Mouse (Mus musculus) hindbrain, embryonic 15.5 days (tissue): ENCODE measurements around the gene Nsfl1c. TPM values are rescaled to one million over a fixed set of nuclear protein-coding genes. Genes with fewer than 3 reads are reported as not detected.

ENCODE experiments used
- ATAC-seq: fragments of 200-750 bp; cut with Nextera tagmentation; 2 replicates; pipeline ENCODE4 v1.8.0; 2017; ENCODE audit warnings: low read depth, moderate number of reproducible peaks, moderate TSS enrichment; ENCODE audit not compliant: low FRiP score
- H3K27ac ChIP-seq: fragments of 300-500 bp; sonication (generic); replicated peaks from 2 replicates; pipeline ENCODE4 v1.5.1; 2015; ENCODE audit warnings: mild to moderate bottlenecking, inconsistent platforms
- H3K27me3 ChIP-seq: fragments of 300-500 bp; sonication (generic); 2 replicates; pipeline ENCODE4 v1.6.1; 2015; ENCODE audit warnings: control low read depth, inconsistent platforms
- H3K36me3 ChIP-seq: fragments of 300-500 bp; sonication (generic); 2 replicates; pipeline ENCODE4 v1.6.1; 2015; ENCODE audit warnings: control low read depth, inconsistent platforms
- H3K4me1 ChIP-seq: fragments of 300-500 bp; sonication (generic); replicated peaks from 2 replicates; pipeline ENCODE4 v1.6.1; 2015; ENCODE audit warnings: control low read depth, inconsistent platforms
- H3K4me2 ChIP-seq: fragments of 300-500 bp; sonication (generic); 2 replicates; pipeline ENCODE4 v1.6.1; 2015; ENCODE audit warnings: moderate library complexity, mild to moderate bottlenecking, inconsistent platforms
- H3K4me3 ChIP-seq: fragments of 300-500 bp; sonication (generic); 2 replicates; pipeline ENCODE4 v1.5.1; 2015; ENCODE audit warnings: mild to moderate bottlenecking, inconsistent platforms
- H3K9ac ChIP-seq: fragments of 300-500 bp; sonication (generic); 2 replicates; pipeline ENCODE4 v1.6.1; 2015; ENCODE audit warnings: inconsistent platforms
- H3K9me3 ChIP-seq: fragments of 300-500 bp; sonication (generic); 2 replicates; pipeline ENCODE4 v1.6.1; 2016; ENCODE audit warnings: control low read depth, inconsistent platforms
- WGBS: fragments of 180-500 bp; shearing (Covaris S2); methylation state at CpG from one replicate; pipeline ENCODE4 v1.1.7; 2015; 5-methylcytosine and 5-hydroxymethylcytosine counted together
- polyA plus RNA-seq: library from polyadenylated mRNA; unstranded; fragments of >200 nt; fragmentation: Nextera tagmentation; extraction: Ambion mirVana; gene quantifications from 2 replicates; pipeline ENCODE4 v1.2.1, GENCODE M21; 2015

The Nsfl1c gene
- polyA plus RNA-seq, 1 experiment from 2014 or later: 283 TPM

- Histone ChIP-seq H3K36me3 (no peaks in the 10 kb centered on the region), H3K4me3 (no peak overlapping the region), H3K27ac (no peak overlapping the region), H3K27me3 (no peaks in the 10 kb centered on the region), H3K9ac (no peak overlapping the region), H3K9me3 (no peaks in the 10 kb centered on the region), H3K4me2 (no peak overlapping the region), H3K4me1 (no peaks in the 10 kb centered on the region)
- no peak for ATAC-seq
These were observed 35.2 kb downstream of the Nsfl1c start for GRCm38 (mm10) chr2:151529169-151529568.

- Histone ChIP-seq H3K36me3 (no peaks in the 10 kb centered on the region), H3K4me3 (no peak overlapping the region), H3K4me1 (no peaks in the 10 kb centered on the region), H3K9ac (no peak overlapping the region), H3K9me3 (no peaks in the 10 kb centered on the region), H3K27ac (no peak overlapping the region), H3K27me3 (no peaks in the 10 kb centered on the region), H3K4me2 (no peak overlapping the region)
- no peak for ATAC-seq
- 70% methylated on average over 8 of the region's 8 CpGs for WGBS
These were observed 36.6 kb downstream of the Nsfl1c start for GRCm38 (mm10) chr2:151530378-151531230.

GRCm38 (mm10) chr2:151533632-151534031 is 39.6 kb downstream of the Nsfl1c start:
- H3K36me3 ChIP-seq: no peaks in the 10 kb centered on the region
- H3K4me3 ChIP-seq: no peak overlapping the region
- H3K27me3 ChIP-seq: no peaks in the 10 kb centered on the region
- no peak overlapping the region for H3K27ac ChIP-seq
- WGBS: 97% methylated on average over 6 of the region's 6 CpGs
- no peak overlapping the region for H3K9ac ChIP-seq
- no peaks in the 10 kb centered on the region for H3K9me3 ChIP-seq
- no peaks in the 10 kb centered on the region for H3K4me1 ChIP-seq
- no peak for ATAC-seq
- no peak overlapping the region for H3K4me2 ChIP-seq

- H3K27ac ChIP-seq: no peak overlapping the region; the same call in 1 of the 2 replicates
- H3K9ac ChIP-seq: no peak overlapping the region
- H3K36me3 ChIP-seq: no peaks in the 10 kb centered on the region
- peaks cover under 1% of the 10 kb centered on the region; the same call in 1 of the 2 replicates for H3K4me1 ChIP-seq
- H3K4me3 ChIP-seq: no peak overlapping the region
- no peak overlapping the region for H3K4me2 ChIP-seq
- no peaks in the 10 kb centered on the region for H3K27me3 ChIP-seq
- WGBS: 32% methylated on average over 1 of the region's 1 CpGs
- peak; percentile 53; the same call in 1 of the 2 replicates for ATAC-seq
- no peaks in the 10 kb centered on the region for H3K9me3 ChIP-seq
These were observed 42.1 kb downstream of the Nsfl1c start for GRCm38 (mm10) chr2:151535961-151536617.

- Histone ChIP-seq H3K9me3 (no peaks in the 10 kb centered on the region), H3K9ac (no peak overlapping the region), H3K27ac (no peak overlapping the region; the same call in 1 of the 2 replicates), H3K4me3 (no peak overlapping the region), H3K4me1 (peaks cover 6% of the 10 kb centered on the region), H3K36me3 (no peaks in the 10 kb centered on the region), H3K27me3 (no peaks in the 10 kb centered on the region), H3K4me2 (no peak overlapping the region)
- no peak for ATAC-seq
- WGBS: 61% methylated on average over 5 of the region's 5 CpGs
These were observed 42.6 kb downstream of the Nsfl1c start for GRCm38 (mm10) chr2:151536618-151536974.

- Histone ChIP-seq H3K27ac (no peak overlapping the region), H3K4me1 (peaks cover 12% of the 10 kb centered on the region), H3K4me3 (no peak overlapping the region), H3K9me3 (no peaks in the 10 kb centered on the region), H3K9ac (no peak overlapping the region), H3K4me2 (no peak overlapping the region), H3K36me3 (no peaks in the 10 kb centered on the region), H3K27me3 (no peaks in the 10 kb centered on the region)
- 61% methylated on average over 4 of the region's 4 CpGs for WGBS
- no peak for ATAC-seq
These were observed 44.7 kb downstream of the Nsfl1c start for GRCm38 (mm10) chr2:151538646-151539045.

- Histone ChIP-seq H3K4me2 (peak within 1 kb of the TSS; percentile 71), H3K27ac (peak within 1 kb of the TSS; percentile 90), H3K36me3 (peaks cover 12% of the 10 kb centered on the region; the same call in 1 of the 2 replicates), H3K9ac (peak within 1 kb of the TSS; percentile 90), H3K4me3 (peak within 1 kb of the TSS; percentile 88), H3K27me3 (no peaks in the 10 kb centered on the region), H3K9me3 (no peaks in the 10 kb centered on the region), H3K4me1 (peaks cover 37% of the 10 kb centered on the region)
- peak; percentile 97 for ATAC-seq
- under 1% methylated on average over 92 of the region's 93 CpGs for WGBS
These were observed 48.5 kb downstream of the Nsfl1c start, which contains the start of gene Fkbp1a for GRCm38 (mm10) chr2:151542323-151543062. Gene Fkbp1a, plus strand, starts transcription at chr2:151542483.

GRCm38 (mm10) chr2:151543063-151543895 is 49.3 kb downstream of the Nsfl1c start:
- Histone ChIP-seq H3K36me3 (peaks cover 16% of the 10 kb centered on the region), H3K4me2 (peak overlapping the region; percentile 71), H3K4me1 (peaks cover 42% of the 10 kb centered on the region), H3K4me3 (peak overlapping the region; percentile 88), H3K9ac (peak overlapping the region; percentile 90), H3K9me3 (no peaks in the 10 kb centered on the region), H3K27me3 (no peaks in the 10 kb centered on the region), H3K27ac (peak overlapping the region; percentile 90)
- WGBS: under 1% methylated on average over 21 of the region's 21 CpGs
- no peak for ATAC-seq

- H3K27me3 ChIP-seq: no peaks in the 10 kb centered on the region
- no peak overlapping the region for H3K9ac ChIP-seq
- H3K4me3 ChIP-seq: peak overlapping the region; percentile 88; the same call in 1 of the 2 replicates
- ATAC-seq: no peak
- 53% methylated on average over 6 of the region's 6 CpGs for WGBS
- peaks cover 42% of the 10 kb centered on the region for H3K4me1 ChIP-seq
- no peaks in the 10 kb centered on the region for H3K9me3 ChIP-seq
- peak overlapping the region; percentile 71 for H3K4me2 ChIP-seq
- H3K36me3 ChIP-seq: peaks cover 16% of the 10 kb centered on the region
- H3K27ac ChIP-seq: no peak overlapping the region
These were observed 50.7 kb downstream of the Nsfl1c start for GRCm38 (mm10) chr2:151544673-151545072.

- no peaks in the 10 kb centered on the region for H3K27me3 ChIP-seq
- no peak overlapping the region for H3K27ac ChIP-seq
- H3K4me3 ChIP-seq: no peak overlapping the region
- H3K4me2 ChIP-seq: no peak overlapping the region
- peaks cover 30% of the 10 kb centered on the region for H3K36me3 ChIP-seq
- WGBS: 91% methylated on average over 4 of the region's 4 CpGs
- peaks cover 36% of the 10 kb centered on the region for H3K4me1 ChIP-seq
- no peaks in the 10 kb centered on the region for H3K9me3 ChIP-seq
- no peak for ATAC-seq
- no peak overlapping the region for H3K9ac ChIP-seq
These were observed 52.6 kb downstream of the Nsfl1c start for GRCm38 (mm10) chr2:151546571-151546970.

GRCm38 (mm10) chr2:151549615-151550121 is 55.7 kb downstream of the Nsfl1c start:
- ATAC-seq: no peak
- H3K36me3 ChIP-seq: peaks cover 47% of the 10 kb centered on the region
- no peaks in the 10 kb centered on the region for H3K27me3 ChIP-seq
- no peak overlapping the region for H3K9ac ChIP-seq
- 94% methylated on average over 3 of the region's 3 CpGs for WGBS
- no peak overlapping the region for H3K27ac ChIP-seq
- no peaks in the 10 kb centered on the region for H3K9me3 ChIP-seq
- H3K4me2 ChIP-seq: no peak overlapping the region
- H3K4me3 ChIP-seq: no peak overlapping the region
- peaks cover 20% of the 10 kb centered on the region for H3K4me1 ChIP-seq
